Mouse (Mus musculus) ES-E14 (cell line): ENCODE measurements around the gene Stt3b. TPM values are rescaled to one million over a fixed set of nuclear protein-coding genes. Genes with fewer than 3 reads are reported as not detected.

Experiments used
- DNase-seq: peaks from one replicate; pipeline ENCODE4 v3.0.0-alpha.2; 2013; ENCODE audit warnings: low read depth, low spot score
- H3K27ac ChIP-seq: 2 replicates; pipeline ENCODE4 v1.5.1; 2012; ENCODE audit warnings: low read depth, mild to moderate bottlenecking, low read length, moderate library complexity, mixed read lengths; ENCODE audit not compliant: poor library complexity, insufficient read depth, severe bottlenecking
- H3K36me3 ChIP-seq: 2 replicates; pipeline ENCODE4 v1.6.1; 2012; ENCODE audit warnings: mild to moderate bottlenecking, low read length, moderate library complexity, mixed read lengths; ENCODE audit not compliant: control insufficient read depth, poor library complexity, insufficient read depth, severe bottlenecking
- H3K4me1 ChIP-seq, 2 experiments: fragments of 150-350 bp in 1 of 2; sonication (generic) in 1 of 2; 2 replicates each; pipeline ENCODE4 v1.6.1; 2012; ENCODE audit warnings: low read length in 2 of 2, mild to moderate bottlenecking in 1 of 2, mixed read lengths in 1 of 2; ENCODE audit not compliant: control insufficient read depth in 2 of 2, insufficient read depth in 2 of 2, poor library complexity in 1 of 2
- H3K4me3 ChIP-seq, 2 experiments: fragments of 150-350 bp in 1 of 2; sonication (generic) in 1 of 2; 2 replicates each; pipeline ENCODE4 v1.5.1; 2012; ENCODE audit warnings: low read length in 2 of 2, low read depth in 1 of 2, mild to moderate bottlenecking in 1 of 2, mixed read lengths in 1 of 2; ENCODE audit not compliant: insufficient read depth in 1 of 2, poor library complexity in 1 of 2, severe bottlenecking in 1 of 2
- H3K9ac ChIP-seq: 2 replicates; pipeline ENCODE4 v1.6.1; 2012; ENCODE audit warnings: low read depth, mild to moderate bottlenecking, low read length, mixed read lengths; ENCODE audit not compliant: poor library complexity, insufficient read depth, severe bottlenecking
- H3K9me3 ChIP-seq: fragments of 150-350 bp; sonication (generic); 2 replicates; pipeline ENCODE4 v1.6.1; 2012; ENCODE audit warnings: low read depth, mild to moderate bottlenecking, low read length; ENCODE audit not compliant: control insufficient read depth, insufficient read depth
- CHD2 ChIP-seq: IDR thresholded peaks from 2 replicates; pipeline ENCODE4 v1.6.1; 2014; ENCODE audit warnings: mild to moderate bottlenecking, low read depth, low read length, inconsistent platforms
- HCFC1 ChIP-seq: IDR thresholded peaks from 2 replicates; pipeline ENCODE4 v1.6.1; 2012; ENCODE audit warnings: low read length, inconsistent platforms, borderline replicate concordance; ENCODE audit not compliant: insufficient read depth
- MAFK ChIP-seq: IDR thresholded peaks from 2 replicates; pipeline ENCODE4 v1.6.1; 2014; ENCODE audit warnings: mild to moderate bottlenecking, low read depth, low read length, inconsistent platforms; ENCODE audit not compliant: insufficient read depth
- ZC3H11A ChIP-seq: IDR thresholded peaks from 2 replicates; pipeline ENCODE4 v1.6.1; 2012; ENCODE audit warnings: low read depth, mild to moderate bottlenecking, inconsistent platforms, low read length, borderline replicate concordance
- ZNF384 ChIP-seq: IDR thresholded peaks from 2 replicates; pipeline ENCODE4 v1.6.1; 2012; ENCODE audit warnings: low read depth, low read length, inconsistent platforms
- in situ Hi-C, 2 experiments: fragments of 600-800 bp; cut with MboI; formaldehyde crosslinking; loops; one replicate each; pipeline ENCODE4 v1.15.1; 2025; ENCODE audit warnings: low sequenced_read_pairs in 2 of 2, inconsistent platforms in 1 of 2; ENCODE audit not compliant: unreplicated experiment in 2 of 2
- total RNA-seq: library from RNA; depleted of rRNA; stranded (reverse); fragments of 300-350 nt; gene quantifications from 2 replicates; pipeline ENCODE4 v1.2.3, GENCODE M21; 2012

Stt3b gene
- total RNA-seq, 1 experiment: 150 TPM

GRCm38 (mm10) chr9:115203136-115203535, 107.1 kb downstream of the Stt3b start:
- no peak for TF ChIP-seq MAFK
- no peak for TF ChIP-seq ZC3H11A
- TF ChIP-seq CHD2: no peak
- no peak for TF ChIP-seq ZNF384
- no peak for TF ChIP-seq HCFC1
- Histone ChIP-seq H3K36me3 (peaks cover 4% of the 10 kb centered on the region; the same call in 1 of the 2 replicates), H3K27ac (no peak overlapping the region), H3K4me1 (peaks cover 2 to 5% of the 10 kb centered on the region in 2 experiments; a peak in 1 of 4 replicates), H3K9me3 (no peaks in the 10 kb centered on the region), H3K4me3 (no peak overlapping the region), H3K9ac (no peak overlapping the region)
- DNase-seq: no peak
- in situ Hi-C loops: no loop called here

- TF ChIP-seq ZC3H11A (no peak), HCFC1 (no peak), CHD2 (no peak), ZNF384 (no peak), MAFK (no peak)
- in situ Hi-C loops: no loop called here
- no peak for DNase-seq
These were observed 109.0 kb downstream of the Stt3b start for GRCm38 (mm10) chr9:115201264-115201663.

GRCm38 (mm10) chr9:115200166-115200862, 109.9 kb downstream of the Stt3b start:
- in situ Hi-C loops: no loop called here
- TF ChIP-seq ZC3H11A (no peak), HCFC1 (no peak), CHD2 (no peak), ZNF384 (no peak), MAFK (no peak)
- no peak overlapping the region for H3K27ac ChIP-seq
- no peaks in the 10 kb centered on the region for H3K9me3 ChIP-seq
- H3K4me3 ChIP-seq: no peak overlapping the region
- peaks cover 2 to 3% of the 10 kb centered on the region in 2 experiments; a peak in 1 of 4 replicates for H3K4me1 ChIP-seq
- no peak overlapping the region for H3K9ac ChIP-seq
- DNase-seq: no peak
- H3K36me3 ChIP-seq: 0 out of 2 replicates have a peak, but pooled peaks cover 2% of the 10 kb centered on the region

More at GRCm38 (mm10) chr9:115201264-115201663, 109.0 kb downstream of the Stt3b start:
- H3K9me3 ChIP-seq: no peaks in the 10 kb centered on the region
- H3K9ac ChIP-seq: no peak overlapping the region
- no peak overlapping the region for H3K27ac ChIP-seq
- H3K36me3 ChIP-seq: 0 out of 2 replicates have a peak, but pooled peaks cover 2% of the 10 kb centered on the region
- H3K4me3 ChIP-seq: no peak overlapping the region
- peaks cover 2 to 5% of the 10 kb centered on the region in 2 experiments; a peak in 1 of 4 replicates for H3K4me1 ChIP-seq

GRCm38 (mm10) chr9:115197082-115197481, 113.1 kb downstream of the Stt3b start:
- no peak overlapping the region for H3K9ac ChIP-seq
- H3K27ac ChIP-seq: no peak overlapping the region
- no peaks in the 10 kb centered on the region for H3K9me3 ChIP-seq
- no peaks in the 10 kb centered on the region for H3K4me1 ChIP-seq
- in situ Hi-C loops: no loop called here
- 0 out of 2 replicates have a peak, but pooled peaks cover 2% of the 10 kb centered on the region for H3K36me3 ChIP-seq
- TF ChIP-seq ZNF384 (no peak), CHD2 (no peak), HCFC1 (no peak), ZC3H11A (no peak), MAFK (no peak)
- H3K4me3 ChIP-seq: no peak overlapping the region
- no peak for DNase-seq
